Mouse (Mus musculus) CH12.LX (cell line): Measurements from ENCODE around the gene Dpp3. TPM values are rescaled to one million over a fixed set of nuclear protein-coding genes. Genes with fewer than 3 reads are reported as not detected.

Experiments
- polyA plus RNA-seq: library from polyadenylated mRNA; unstranded; fragments of >175 nt; gene quantifications from 2 replicates; pipeline ENCODE4 v1.2.1, GENCODE M21; 2012; ENCODE audit warnings: low read depth; ENCODE audit not compliant: insufficient read length
- total RNA-seq, 2 experiments: library from RNA; depleted of rRNA; stranded (reverse); fragments of 300-350 nt in 1 of 2; fragments of >200 nt in 1 of 2; gene quantifications; 2 replicates each; pipeline ENCODE4 v1.2.3; 2012 to 2014

Gene Dpp3
- total and polyA plus RNA-seq, 3 experiments = 79.6 to 100.0 (median 89.7) TPM

Other genes starting within 250 kb of the Dpp3 start
Only the 20 nearest of the 26 such genes appear.
- 73.2 and 77.0 TPM in 2 replicates for gene Rbm4, start 134.4 kb downstream of the Dpp3 start, total RNA-seq (2012; rRNA removed)
- gene Rbm4, start 134.4 kb downstream of the Dpp3 start, total RNA-seq (2014; rRNA removed) = 63.0 and 68.3 TPM in 2 replicates
- 47.3 and 55.7 TPM in 2 replicates for gene Rbm4, start 134.4 kb downstream of the Dpp3 start, polyA plus RNA-seq
- 15.2 and 17.0 TPM in 2 replicates for gene Gm21992, start 116.7 kb downstream of the Dpp3 start, total RNA-seq (2012; rRNA removed)
- gene Gm21992, start 116.7 kb downstream of the Dpp3 start, total RNA-seq (2014; rRNA removed) = 3.9 and 5.5 TPM in 2 replicates
- gene Gm21992, start 116.7 kb downstream of the Dpp3 start, polyA plus RNA-seq = 37.5 and 44.3 TPM in 2 replicates
- gene Rbm14, start 116.7 kb downstream of the Dpp3 start, total RNA-seq (2012; rRNA removed) = 39.0 and 47.1 TPM in 2 replicates
- gene Rbm14, start 116.7 kb downstream of the Dpp3 start, total RNA-seq (2014; rRNA removed) = 18.2 and 19.1 TPM in 2 replicates
- 51.8 and 59.1 TPM in 2 replicates for gene Rbm14, start 116.7 kb downstream of the Dpp3 start, polyA plus RNA-seq
- 42.1 and 42.6 TPM in 2 replicates for gene Ccs, start 89.0 kb downstream of the Dpp3 start, total RNA-seq (2012; rRNA removed)
- 25.6 and 30.7 TPM in 2 replicates for gene Ccs, start 89.0 kb downstream of the Dpp3 start, total RNA-seq (2014; rRNA removed)
- 32.0 and 39.1 TPM in 2 replicates for gene Ccs, start 89.0 kb downstream of the Dpp3 start, polyA plus RNA-seq
- not detected in 2 replicates for gene Ccdc87, start 88.9 kb downstream of the Dpp3 start, total RNA-seq (2012; rRNA removed)
- not detected in 2 replicates for gene Ccdc87, start 88.9 kb downstream of the Dpp3 start, total RNA-seq (2014; rRNA removed)
- not detected in 2 replicates for gene Ccdc87, start 88.9 kb downstream of the Dpp3 start, polyA plus RNA-seq
- not detected in 2 replicates for gene Ctsf, start 73.2 kb downstream of the Dpp3 start, total RNA-seq (2012; rRNA removed)
- not detected in 2 replicates for gene Ctsf, start 73.2 kb downstream of the Dpp3 start, total RNA-seq (2014; rRNA removed)
- gene Ctsf, start 73.2 kb downstream of the Dpp3 start, polyA plus RNA-seq = not detected in 2 replicates
- gene Actn3, start 50.4 kb downstream of the Dpp3 start, total RNA-seq (2012; rRNA removed) = 0.34 and 0.67 TPM in 2 replicates
- gene Actn3, start 50.4 kb downstream of the Dpp3 start, total RNA-seq (2014; rRNA removed) = 0.32 TPM in 1 of 2 replicates, not detected in the other
- 0.37 and 0.41 TPM in 2 replicates for gene Actn3, start 50.4 kb downstream of the Dpp3 start, polyA plus RNA-seq
- 8.0 and 8.4 TPM in 2 replicates for gene Zdhhc24, start 49.6 kb downstream of the Dpp3 start, total RNA-seq (2012; rRNA removed)
- gene Zdhhc24, start 49.6 kb downstream of the Dpp3 start, total RNA-seq (2014; rRNA removed) = 4.5 and 5.0 TPM in 2 replicates
- gene Zdhhc24, start 49.6 kb downstream of the Dpp3 start, polyA plus RNA-seq = 4.7 and 5.0 TPM in 2 replicates
- gene Bbs1, start 21.7 kb downstream of the Dpp3 start, total RNA-seq (2012; rRNA removed) = 2.7 and 3.0 TPM in 2 replicates
- gene Bbs1, start 21.7 kb downstream of the Dpp3 start, total RNA-seq (2014; rRNA removed) = 2.0 and 3.1 TPM in 2 replicates
- gene Bbs1, start 21.7 kb downstream of the Dpp3 start, polyA plus RNA-seq = 2.1 and 2.8 TPM in 2 replicates
- 0.42 TPM in 1 of 2 replicates, not detected in the other for gene Peli3, start 14.8 kb upstream of the Dpp3 start, total RNA-seq (2012; rRNA removed)
- gene Peli3, start 14.8 kb upstream of the Dpp3 start, total RNA-seq (2014; rRNA removed) = 0.07 TPM in 1 of 2 replicates, not detected in the other
- gene Peli3, start 14.8 kb upstream of the Dpp3 start, polyA plus RNA-seq = not detected in 2 replicates
- 74.0 and 100 TPM in 2 replicates for gene Mrpl11, start 33.9 kb upstream of the Dpp3 start, total RNA-seq (2012; rRNA removed)
- gene Mrpl11, start 33.9 kb upstream of the Dpp3 start, total RNA-seq (2014; rRNA removed) = 160 and 171 TPM in 2 replicates
- gene Mrpl11, start 33.9 kb upstream of the Dpp3 start, polyA plus RNA-seq = 101 and 102 TPM in 2 replicates
- gene Npas4, start 62.0 kb upstream of the Dpp3 start, total RNA-seq (2012; rRNA removed) = not detected in 2 replicates
- gene Npas4, start 62.0 kb upstream of the Dpp3 start, total RNA-seq (2014; rRNA removed) = not detected in 2 replicates
- not detected in 2 replicates for gene Npas4, start 62.0 kb upstream of the Dpp3 start, polyA plus RNA-seq
- gene Slc29a2, start 95.6 kb upstream of the Dpp3 start, total RNA-seq (2012; rRNA removed) = 4.2 and 6.7 TPM in 2 replicates
- 0.96 and 2.1 TPM in 2 replicates for gene Slc29a2, start 95.6 kb upstream of the Dpp3 start, total RNA-seq (2014; rRNA removed)
- gene Slc29a2, start 95.6 kb upstream of the Dpp3 start, polyA plus RNA-seq = 5.6 and 6.6 TPM in 2 replicates
- 9.8 and 12.1 TPM in 2 replicates for gene B4gat1, start 110.5 kb upstream of the Dpp3 start, total RNA-seq (2012; rRNA removed)
- gene B4gat1, start 110.5 kb upstream of the Dpp3 start, total RNA-seq (2014; rRNA removed) = 6.9 and 7.7 TPM in 2 replicates
- gene B4gat1, start 110.5 kb upstream of the Dpp3 start, polyA plus RNA-seq = 5.2 and 5.6 TPM in 2 replicates
- gene AC124502.3, start 110.6 kb upstream of the Dpp3 start, total RNA-seq (2012; rRNA removed) = 1.3 and 2.1 TPM in 2 replicates
- 0.15 and 0.22 TPM in 2 replicates for gene AC124502.3, start 110.6 kb upstream of the Dpp3 start, total RNA-seq (2014; rRNA removed)
- 0.29 TPM in 1 of 2 replicates, not detected in the other for gene AC124502.3, start 110.6 kb upstream of the Dpp3 start, polyA plus RNA-seq
- 22.8 and 24.6 TPM in 2 replicates for gene Brms1, start 113.1 kb upstream of the Dpp3 start, total RNA-seq (2012; rRNA removed)
- gene Brms1, start 113.1 kb upstream of the Dpp3 start, total RNA-seq (2014; rRNA removed) = 30.0 and 36.3 TPM in 2 replicates
- 50.9 and 63.7 TPM in 2 replicates for gene Brms1, start 113.1 kb upstream of the Dpp3 start, polyA plus RNA-seq
- gene Rin1, start 122.2 kb upstream of the Dpp3 start, total RNA-seq (2012; rRNA removed) = 0.47 and 0.92 TPM in 2 replicates
- 0.13 and 0.30 TPM in 2 replicates for gene Rin1, start 122.2 kb upstream of the Dpp3 start, total RNA-seq (2014; rRNA removed)
- gene Rin1, start 122.2 kb upstream of the Dpp3 start, polyA plus RNA-seq = 0.74 and 0.89 TPM in 2 replicates
- not detected in 2 replicates for gene Cd248, start 139.8 kb upstream of the Dpp3 start, total RNA-seq (2012; rRNA removed)
- gene Cd248, start 139.8 kb upstream of the Dpp3 start, total RNA-seq (2014; rRNA removed) = not detected in 2 replicates
- not detected in 2 replicates for gene Cd248, start 139.8 kb upstream of the Dpp3 start, polyA plus RNA-seq
- gene Tmem151a, start 157.2 kb upstream of the Dpp3 start, total RNA-seq (2012; rRNA removed) = not detected in 2 replicates
- gene Tmem151a, start 157.2 kb upstream of the Dpp3 start, total RNA-seq (2014; rRNA removed) = not detected in 2 replicates
- gene Tmem151a, start 157.2 kb upstream of the Dpp3 start, polyA plus RNA-seq = not detected in 2 replicates
- 62.6 and 65.0 TPM in 2 replicates for gene Yif1a, start 160.3 kb upstream of the Dpp3 start, total RNA-seq (2012; rRNA removed)
- gene Yif1a, start 160.3 kb upstream of the Dpp3 start, total RNA-seq (2014; rRNA removed) = 63.6 and 72.4 TPM in 2 replicates
- gene Yif1a, start 160.3 kb upstream of the Dpp3 start, polyA plus RNA-seq = 33.1 and 39.0 TPM in 2 replicates